Mouse (Mus musculus) forebrain, embryonic 13.5 days (tissue): ENCODE results near the gene Grik4. TPM values are rescaled to one million over a fixed set of nuclear protein-coding genes. Genes with fewer than 3 reads are reported as not detected.

Source experiments
- ATAC-seq: fragments of 200-750 bp; cut with Nextera tagmentation; 2 replicates; pipeline ENCODE4 v1.8.0; 2017
- H3K27ac ChIP-seq: fragments of 300-500 bp; sonication (generic); 2 replicates; pipeline ENCODE4 v1.5.1; 2015; ENCODE audit warnings: inconsistent platforms, mild to moderate bottlenecking, moderate library complexity
- H3K27me3 ChIP-seq: fragments of 300-500 bp; sonication (generic); 2 replicates; pipeline ENCODE4 v1.6.1; 2015; ENCODE audit warnings: mild to moderate bottlenecking, inconsistent platforms
- H3K36me3 ChIP-seq: fragments of 300-500 bp; sonication (generic); 2 replicates; pipeline ENCODE4 v1.6.1; 2015; ENCODE audit warnings: mild to moderate bottlenecking, inconsistent platforms; ENCODE audit not compliant: poor library complexity, severe bottlenecking
- H3K4me1 ChIP-seq: fragments of 300-500 bp; sonication (generic); 2 replicates; pipeline ENCODE4 v1.6.1; 2015; ENCODE audit warnings: inconsistent platforms
- H3K4me2 ChIP-seq: fragments of 300-500 bp; sonication (generic); 2 replicates; pipeline ENCODE4 v1.6.1; 2015; ENCODE audit warnings: inconsistent platforms, mild to moderate bottlenecking, moderate library complexity
- H3K4me3 ChIP-seq: fragments of 300-500 bp; sonication (generic); 2 replicates; pipeline ENCODE4 v1.5.1; 2015; ENCODE audit warnings: mild to moderate bottlenecking, inconsistent platforms
- H3K9ac ChIP-seq: fragments of 300-500 bp; sonication (generic); 2 replicates; pipeline ENCODE4 v1.6.1; 2015; ENCODE audit warnings: mild to moderate bottlenecking, inconsistent platforms
- H3K9me3 ChIP-seq: fragments of 300-500 bp; sonication (generic); replicated peaks from 2 replicates; pipeline ENCODE4 v1.6.1; 2016; ENCODE audit warnings: inconsistent platforms
- WGBS: fragments of 180-500 bp; shearing (Covaris S2); methylation state at CpG from one replicate; pipeline ENCODE4 v1.1.7; 2015; 5-methylcytosine and 5-hydroxymethylcytosine counted together
- polyA plus RNA-seq: library from polyadenylated mRNA; unstranded; fragments of >200 nt; fragmentation: Nextera tagmentation; extraction: Ambion mirVana; gene quantifications from 2 replicates; pipeline ENCODE4 v1.2.1, GENCODE M21; 2015

Grik4 gene
- polyA plus RNA-seq, 1 experiment from 2014 or later: 2.4 TPM

DNA sequence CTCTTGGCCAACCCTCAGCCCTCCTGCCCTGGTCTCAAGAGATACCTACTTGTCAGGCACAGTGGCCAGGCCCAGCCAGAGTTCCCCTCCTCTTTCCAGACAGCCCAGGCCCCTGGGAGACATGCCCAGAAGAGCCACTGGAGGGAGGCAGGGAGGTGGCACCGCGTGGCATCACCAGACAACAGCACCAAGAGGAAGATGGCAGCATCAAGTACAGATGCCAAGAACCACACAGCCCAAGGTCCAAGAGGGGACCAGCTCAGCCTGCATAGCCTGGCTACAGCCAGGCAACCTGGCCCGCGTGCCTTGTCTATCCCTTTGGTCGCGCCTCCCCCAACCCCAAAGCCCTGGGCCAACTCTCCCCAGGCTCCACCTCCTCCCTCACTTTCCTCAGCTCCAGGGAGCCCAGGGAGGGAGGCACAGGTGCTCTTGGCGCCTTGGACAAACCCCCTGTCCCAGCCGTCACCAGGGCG, 1.2 kb downstream of the Grik4 start:
- Histone ChIP-seq H3K4me1 (peaks cover 17% of the 10 kb centered on the region), H3K4me2 (peak overlapping the region; percentile 99), H3K9ac (peak overlapping the region; percentile 89), H3K27ac (no peak overlapping the region), H3K4me3 (peak overlapping the region; percentile 74), H3K27me3 (peaks cover 34% of the 10 kb centered on the region; the same call in 1 of the 2 replicates), H3K36me3 (no peaks in the 10 kb centered on the region), H3K9me3 (no peaks in the 10 kb centered on the region)
- 4% methylated on average over 9 of the region's 9 CpGs for WGBS
- peak; percentile 33; the same call in 1 of the 2 replicates for ATAC-seq

GRCm38 (mm10) chr9:42942148-42942547, 2.1 kb downstream of the Grik4 start:
- Histone ChIP-seq H3K36me3 (no peaks in the 10 kb centered on the region), H3K27me3 (peaks cover 34% of the 10 kb centered on the region; the same call in 1 of the 2 replicates), H3K9ac (no peak overlapping the region), H3K4me2 (peak overlapping the region; percentile 99; the same call in 1 of the 2 replicates), H3K27ac (no peak overlapping the region), H3K4me1 (peaks cover 17% of the 10 kb centered on the region), H3K4me3 (no peak overlapping the region), H3K9me3 (no peaks in the 10 kb centered on the region)
- no peak for ATAC-seq
- WGBS: 49% methylated on average over 4 of the region's 4 CpGs

DNA sequence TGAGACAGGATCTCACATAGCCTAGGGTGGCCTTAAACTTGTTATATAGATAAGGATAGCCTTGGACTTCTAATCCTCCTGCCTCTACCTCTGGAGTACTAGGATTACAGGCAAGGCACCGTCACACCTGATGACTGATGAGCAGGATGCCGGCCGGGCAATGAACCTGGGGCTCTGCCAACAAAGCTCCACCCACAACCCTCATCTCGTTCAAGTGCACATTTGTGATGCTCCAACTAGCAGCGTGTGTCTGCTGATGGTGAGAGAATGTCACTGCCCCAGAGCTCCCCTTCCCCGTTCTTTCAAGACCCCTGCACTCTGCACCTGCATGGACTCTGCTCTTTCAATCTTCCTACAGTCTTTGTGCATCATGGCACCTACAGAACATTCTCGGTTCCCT, 12.1 kb downstream of the Grik4 start:
- peaks cover 11% of the 10 kb centered on the region for H3K4me1 ChIP-seq
- H3K4me2 ChIP-seq: no peak overlapping the region
- 0 out of 2 replicates have a peak, but pooled peaks cover 4% of the 10 kb centered on the region for H3K27me3 ChIP-seq
- WGBS: 48% methylated on average over 7 of the region's 7 CpGs
- H3K36me3 ChIP-seq: no peaks in the 10 kb centered on the region
- H3K9ac ChIP-seq: no peak overlapping the region
- no peak overlapping the region for H3K27ac ChIP-seq
- H3K9me3 ChIP-seq: no peaks in the 10 kb centered on the region
- no peak for ATAC-seq
- H3K4me3 ChIP-seq: no peak overlapping the region

GRCm38 (mm10) chr9:42927498-42927897, 16.8 kb downstream of the Grik4 start:
- ATAC-seq: no peak
- no peaks in the 10 kb centered on the region for H3K9me3 ChIP-seq
- H3K4me2 ChIP-seq: no peak overlapping the region
- no peaks in the 10 kb centered on the region for H3K27me3 ChIP-seq
- no peak overlapping the region for H3K4me3 ChIP-seq
- H3K36me3 ChIP-seq: no peaks in the 10 kb centered on the region
- H3K4me1 ChIP-seq: peaks cover 10% of the 10 kb centered on the region
- H3K27ac ChIP-seq: no peak overlapping the region
- 72% methylated on average over 10 of the region's 10 CpGs for WGBS
- no peak overlapping the region for H3K9ac ChIP-seq

DNA sequence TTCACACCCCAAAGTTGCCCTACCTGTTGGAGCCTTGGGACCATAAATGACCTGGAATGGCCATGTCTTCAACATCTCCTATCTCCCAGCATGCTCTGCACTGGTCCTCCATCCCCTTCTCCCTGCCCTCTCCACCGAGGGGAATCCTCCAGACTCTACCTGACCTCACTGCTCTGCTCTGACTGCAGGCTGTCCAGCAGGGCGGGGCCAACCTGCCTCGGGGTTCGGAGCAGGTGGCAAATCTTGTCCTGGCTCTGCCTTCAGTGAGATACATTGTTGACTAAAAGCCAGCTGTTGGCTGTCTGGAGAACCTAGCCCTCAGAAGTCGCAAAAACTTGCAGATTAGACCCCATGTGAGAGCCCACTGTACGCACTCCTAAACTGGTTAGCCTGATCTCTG, 17.7 kb downstream of the Grik4 start:
- 88% methylated on average over 6 of the region's 6 CpGs for WGBS
- Histone ChIP-seq H3K27me3 (no peaks in the 10 kb centered on the region), H3K9ac (no peak overlapping the region), H3K4me2 (no peak overlapping the region), H3K27ac (no peak overlapping the region), H3K9me3 (no peaks in the 10 kb centered on the region), H3K36me3 (no peaks in the 10 kb centered on the region), H3K4me3 (no peak overlapping the region), H3K4me1 (peaks cover 5% of the 10 kb centered on the region; the same call in 1 of the 2 replicates)
- ATAC-seq: no peak

GRCm38 (mm10) chr9:42921830-42922229, 22.5 kb downstream of the Grik4 start:
- Histone ChIP-seq H3K4me1 (peaks cover 5% of the 10 kb centered on the region; the same call in 1 of the 2 replicates), H3K36me3 (no peaks in the 10 kb centered on the region), H3K27me3 (no peaks in the 10 kb centered on the region), H3K4me2 (no peak overlapping the region), H3K9me3 (no peaks in the 10 kb centered on the region), H3K4me3 (no peak overlapping the region), H3K9ac (no peak overlapping the region), H3K27ac (no peak overlapping the region)
- no peak for ATAC-seq
- 58% methylated on average over 4 of the region's 4 CpGs for WGBS

- Histone ChIP-seq H3K4me1 (peaks cover 5% of the 10 kb centered on the region; the same call in 1 of the 2 replicates), H3K9ac (no peak overlapping the region), H3K9me3 (no peaks in the 10 kb centered on the region), H3K4me2 (no peak overlapping the region), H3K36me3 (no peaks in the 10 kb centered on the region), H3K27me3 (no peaks in the 10 kb centered on the region), H3K4me3 (no peak overlapping the region), H3K27ac (no peak overlapping the region)
- no peak for ATAC-seq
- WGBS: 49% methylated on average over 7 of the region's 7 CpGs
Observed at GRCm38 (mm10) chr9:42920190-42920589, 24.1 kb downstream of the Grik4 start.

- Histone ChIP-seq H3K4me1 (peaks cover 12% of the 10 kb centered on the region), H3K27me3 (no peaks in the 10 kb centered on the region), H3K27ac (no peak overlapping the region), H3K4me2 (no peak overlapping the region), H3K36me3 (no peaks in the 10 kb centered on the region), H3K9ac (no peak overlapping the region), H3K4me3 (no peak overlapping the region), H3K9me3 (no peaks in the 10 kb centered on the region)
- 82% methylated on average over 7 of the region's 7 CpGs for WGBS
- ATAC-seq: no peak
Observed at GRCm38 (mm10) chr9:42917911-42918310, 26.4 kb downstream of the Grik4 start.

GRCm38 (mm10) chr9:42913201-42913600, 31.1 kb downstream of the Grik4 start:
- no peak for ATAC-seq
- Histone ChIP-seq H3K4me2 (no peak overlapping the region), H3K9ac (no peak overlapping the region), H3K27me3 (peaks cover 4% of the 10 kb centered on the region; the same call in 1 of the 2 replicates), H3K4me1 (peaks cover 16% of the 10 kb centered on the region), H3K9me3 (no peaks in the 10 kb centered on the region), H3K4me3 (no peak overlapping the region), H3K36me3 (no peaks in the 10 kb centered on the region), H3K27ac (no peak overlapping the region)
- 76% methylated on average over 2 of the region's 2 CpGs for WGBS

DNA sequence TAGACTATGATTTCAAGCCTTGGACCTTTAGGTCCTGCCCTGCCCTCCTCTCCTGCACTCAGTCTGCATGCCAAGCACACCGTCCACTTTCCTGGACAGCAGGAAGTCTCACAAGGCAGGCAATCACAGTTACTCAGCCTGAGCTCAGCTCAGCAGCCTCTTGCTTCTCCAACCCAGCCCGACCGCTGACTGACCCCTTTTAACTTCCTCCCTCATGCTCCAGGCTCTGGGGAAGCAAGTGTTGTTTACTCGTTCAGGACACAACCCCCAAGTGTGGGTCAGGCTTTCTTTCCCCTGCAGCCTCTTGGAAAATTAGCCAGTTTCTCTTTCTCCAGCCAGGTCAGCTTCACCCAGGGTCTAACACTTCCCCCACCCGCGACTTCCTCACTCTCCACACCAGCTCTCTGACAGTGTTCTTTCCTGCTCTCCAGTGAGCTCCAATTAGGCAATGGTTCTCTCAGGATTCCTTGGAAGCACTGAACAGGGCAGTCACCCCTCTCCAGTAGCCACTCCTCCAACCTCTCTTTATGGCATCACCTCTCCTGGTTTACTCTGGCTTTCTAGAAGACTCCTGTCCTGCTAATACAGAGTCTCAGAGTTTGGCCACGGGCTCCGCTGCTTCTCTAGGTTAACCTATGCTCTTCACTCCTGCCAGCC, 35.5 kb downstream of the Grik4 start:
- ATAC-seq: no peak
- H3K9ac ChIP-seq: no peak overlapping the region
- WGBS: 68% methylated on average over 8 of the region's 8 CpGs
- no peaks in the 10 kb centered on the region; the same call in 1 of the 2 replicates for H3K9me3 ChIP-seq
- H3K4me2 ChIP-seq: no peak overlapping the region
- no peak overlapping the region for H3K4me3 ChIP-seq
- no peaks in the 10 kb centered on the region for H3K36me3 ChIP-seq
- peaks cover 4% of the 10 kb centered on the region; the same call in 1 of the 2 replicates for H3K27me3 ChIP-seq
- H3K4me1 ChIP-seq: peaks cover 25% of the 10 kb centered on the region
- H3K27ac ChIP-seq: no peak overlapping the region

DNA sequence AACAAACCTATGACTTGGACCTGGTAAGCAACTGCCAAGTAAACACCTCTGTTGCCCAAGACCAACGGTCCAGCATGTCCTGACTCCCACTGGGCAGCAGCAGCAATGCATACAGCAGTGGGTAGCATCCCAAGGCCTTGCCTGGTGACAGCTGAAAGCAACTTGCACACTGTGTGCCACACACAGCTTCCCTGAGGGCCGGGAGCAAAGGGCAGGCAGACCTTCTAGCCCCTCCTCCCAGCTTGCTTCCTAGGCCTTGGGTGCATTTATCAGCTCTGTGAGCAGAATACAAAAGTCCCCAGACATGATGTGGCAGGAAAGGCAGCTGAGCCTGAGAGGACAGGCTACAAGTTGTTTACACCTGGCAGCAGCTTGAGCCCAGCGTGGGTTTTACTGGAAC, 37.3 kb downstream of the Grik4 start:
- WGBS: 26% methylated on average over 3 of the region's 3 CpGs
- Histone ChIP-seq H3K4me1 (peaks cover 10% of the 10 kb centered on the region), H3K4me3 (no peak overlapping the region), H3K9me3 (no peaks in the 10 kb centered on the region; the same call in 1 of the 2 replicates), H3K27me3 (peaks cover 4% of the 10 kb centered on the region; the same call in 1 of the 2 replicates), H3K27ac (no peak overlapping the region), H3K36me3 (no peaks in the 10 kb centered on the region), H3K9ac (no peak overlapping the region), H3K4me2 (no peak overlapping the region)
- no peak for ATAC-seq

DNA sequence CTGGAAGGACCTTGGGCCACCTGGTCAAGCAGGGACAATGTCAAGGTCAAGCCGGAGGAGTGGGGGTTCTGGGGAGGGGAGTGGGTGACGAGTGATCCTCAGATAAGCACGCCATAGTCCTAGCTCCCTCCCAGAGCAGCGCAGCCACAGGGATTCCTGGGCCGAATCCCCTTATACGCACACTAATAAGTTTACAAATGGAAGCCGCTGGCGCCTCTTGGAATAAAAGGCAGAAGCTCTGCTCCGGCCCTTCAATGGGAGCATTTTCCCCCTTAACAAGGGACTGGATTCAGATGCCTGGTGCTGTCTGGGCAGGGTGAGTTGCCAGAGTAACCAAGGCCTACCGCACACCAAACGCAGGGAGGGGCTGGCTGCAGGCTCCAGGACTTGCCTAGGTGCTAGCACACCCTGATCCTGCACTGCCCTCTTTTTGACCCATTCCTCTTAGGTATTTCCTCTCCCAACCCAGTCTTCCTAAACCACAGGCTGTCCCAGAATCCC, 46.2 kb downstream of the Grik4 start:
- 2% methylated on average over 11 of the region's 11 CpGs for WGBS
- H3K27ac ChIP-seq: 0 out of 2 replicates have a peak overlapping the region, but pooled peaks have one; percentile 31
- H3K4me2 ChIP-seq: peak overlapping the region; percentile 97
- peak overlapping the region; percentile 51 for H3K4me3 ChIP-seq
- H3K36me3 ChIP-seq: no peaks in the 10 kb centered on the region
- peaks cover 30% of the 10 kb centered on the region for H3K4me1 ChIP-seq
- peaks cover 23% of the 10 kb centered on the region for H3K27me3 ChIP-seq
- no peaks in the 10 kb centered on the region for H3K9me3 ChIP-seq
- peak; percentile 57 for ATAC-seq
- peak overlapping the region; percentile 67 for H3K9ac ChIP-seq
